In the genomic region with DNA sequence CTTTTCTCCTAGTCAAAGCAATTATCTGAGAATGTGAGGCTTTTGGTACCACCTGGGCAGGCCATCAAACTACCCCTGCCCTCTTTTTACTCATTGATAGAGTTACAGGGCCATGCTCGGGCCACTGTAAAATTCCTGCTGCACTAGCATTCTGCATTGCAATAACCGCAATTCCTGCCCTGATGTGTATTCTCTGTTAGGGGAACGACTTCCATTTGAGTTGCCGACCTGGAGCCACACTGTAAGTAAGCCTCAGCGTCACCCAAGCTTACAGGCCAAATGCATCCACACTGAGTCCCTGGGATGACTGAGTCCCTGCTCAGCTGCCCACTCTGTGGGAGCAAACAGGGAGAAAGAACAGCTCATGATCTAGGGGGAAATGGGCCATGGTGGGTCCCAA, we compare ENCODE assay signal across 22 mouse cellular contexts.
"Had no signal": no experiment of that assay in that cellular context is flagged by ENCODE, and none has a peak within 500 bp of the region (broad histone marks: within the 10 kb centered on the region; RNA-seq: fewer than 3 reads in every experiment).

No protein-coding gene starts in this region.

- H3K4me3 ChIP-seq: liver, embryonic 13.5 days; liver, embryonic 15.5 days; lung, embryonic 15.5 days; megakaryocyte, embryonic 14.5 days; myocyte; neural tube, embryonic 13.5 days; neural tube, embryonic 15.5 days had no signal

- H3K4me2 ChIP-seq: liver, embryonic 13.5 days; liver, embryonic 15.5 days; midbrain, embryonic 11.5 days; neural tube, embryonic 13.5 days; neural tube, embryonic 15.5 days had no signal

- H3K9me3 ChIP-seq: liver, embryonic 13.5 days; liver, embryonic 15.5 days; lung, embryonic 15.5 days; megakaryocyte, embryonic 14.5 days; neural tube, embryonic 13.5 days; neural tube, embryonic 15.5 days had no signal

- H3K27me3 ChIP-seq: liver, embryonic 13.5 days; liver, embryonic 15.5 days; lung, embryonic 15.5 days; megakaryocyte, embryonic 14.5 days; neural tube, embryonic 13.5 days; neural tube, embryonic 15.5 days had no signal

- ATAC-seq: liver, postnatal 0 days; midbrain, embryonic 16.5 days had no signal

- DNase-seq: liver, embryonic 13.5 days; liver, postnatal 0 days; lung, postnatal 10 days; lung, postnatal 36 days; midbrain, embryonic 14.5 days; retina, postnatal 1 day; right cerebral cortex, adult 18-20 months; right cerebral cortex, postnatal 25 days; right cerebral cortex, postnatal 4 days; spleen, adult 18-20 months; thymus, adult 18-20 months; thymus, postnatal 14 days; thymus, postnatal 36 days had no signal

- H3K27ac ChIP-seq: liver, embryonic 13.5 days; liver, embryonic 15.5 days; macrophage; neural tube, embryonic 13.5 days; neural tube, embryonic 15.5 days had no signal

- H3K9ac ChIP-seq: liver, embryonic 13.5 days; liver, embryonic 15.5 days; liver, postnatal 0 days; lung, embryonic 15.5 days; neural tube, embryonic 13.5 days; neural tube, embryonic 15.5 days had no signal
